8 mouse cellular contexts compared by ENCODE assay signal in genomic region chr2:170036791-170037241, GRCm38 (mm10).
DNase-seq lines count a peak whose midpoint lies in the region; ATAC-seq and TF ChIP-seq lines count a peak whose summit lies in the region.
"Had no signal": no experiment of that assay in that cellular context is flagged by ENCODE, and none has a peak within 500 bp of the region (broad histone marks: within the 10 kb centered on the region; RNA-seq: fewer than 3 reads in every experiment).

No protein-coding gene starts in this region.

- no peak for TF ChIP-seq CTCF in brain, embryonic 14.5 days (IDR thresholded peaks at IDR 0.05; ENCODE audit: borderline replicate concordance, extremely low read depth, insufficient read depth, insufficient read length)

- peak; percentile 39 for DNase-seq in layer of hippocampus, adult 9-11 months
- DNase-seq in layer of hippocampus, adult 8-10 months (ENCODE audit: low spot score in 2 of 2): no peak
- peak; percentile 35 for DNase-seq in MN1 (ENCODE audit: low spot score)
- DNase-seq in brain, embryonic 14.5 days (ENCODE audit: low read depth): peak; percentile 90
- DNase-seq in kidney, postnatal 36 days: peak; percentile 9 to 70
- no peak for DNase-seq in urinary bladder, postnatal 10 days (ENCODE audit: low spot score)
- DNase-seq: cerebellum, adult 9-10 months had no signal

- no peak for TF ChIP-seq POLR2A in brain, embryonic 14.5 days (IDR thresholded peaks at IDR 0.05; ENCODE audit: borderline replicate concordance, extremely low read depth, insufficient read depth, insufficient read length, poor library complexity, severe bottlenecking)

- no peak for ATAC-seq in activated CD4-positive, CD25-positive, alpha-beta regulatory T cell, adult 4 months

Comparison
In these comparisons a context has a peak if more than half of its experiments do, and no peak if none do; other contexts are left out.
1. DNase-seq: peak in layer of hippocampus, adult 9-11 months (single experiment), MN1 (single experiment), brain, embryonic 14.5 days (single experiment) and kidney, postnatal 36 days (2 of 2); none in layer of hippocampus, adult 8-10 months (0 of 2) and urinary bladder, postnatal 10 days (single experiment).